Mouse (Mus musculus) lung, postnatal 0 days (tissue): ENCODE results near the gene Cenpi.

Source experiments
- CTCF ChIP-seq: IDR thresholded peaks from 2 replicates; pipeline ENCODE4 v1.5.1; 2016; ENCODE audit warnings: antibody characterized with exemption, mild to moderate bottlenecking
- EP300 ChIP-seq: IDR thresholded peaks from 2 replicates; pipeline ENCODE4 v1.6.1; 2016; ENCODE audit warnings: antibody characterized with exemption, mild to moderate bottlenecking, control low read depth

DNA sequence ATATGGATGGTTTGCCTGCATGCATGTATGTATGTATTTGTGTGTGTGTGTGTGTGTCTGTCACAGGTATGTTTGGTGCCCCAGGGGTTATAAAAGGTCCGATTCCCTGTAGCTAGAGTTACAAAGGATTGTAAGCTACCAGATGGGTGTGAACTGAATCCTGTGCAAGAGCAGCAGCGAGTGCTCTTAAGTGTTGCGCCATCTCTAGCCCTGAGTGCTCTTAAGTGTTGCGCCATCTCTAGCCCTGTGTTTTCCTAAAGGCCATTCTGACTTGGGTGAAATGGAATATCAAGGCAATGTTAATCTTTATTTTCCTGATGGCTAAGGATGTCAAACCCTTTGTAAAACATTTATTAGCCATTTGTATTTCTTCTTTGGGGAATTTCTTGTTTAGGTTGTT lies 51.5 kb downstream of the Cenpi start:
- TF ChIP-seq CTCF: no peak
- peak; percentile 88 for TF ChIP-seq EP300
